Mouse (Mus musculus): ENCODE results near the gene Fam129c. TPM values are rescaled to one million over a fixed set of nuclear protein-coding genes. Genes with fewer than 3 reads are reported as not detected.

Fam129c gene
- polyA plus RNA-seq, 1 experiment from 2014 or later: 1.6 TPM

GRCm38 (mm10) chr8:71594324-71594722 lies 3.1 kb upstream of the Fam129c start:
- Histone ChIP-seq H3K36me3 (ENCODE audit: control insufficient read depth, insufficient read depth) (no peaks in the 10 kb centered on the region), H3K27me3 (ENCODE audit: control insufficient read depth, insufficient read depth, low read depth, low read length) (no peaks in the 10 kb centered on the region), H3K4me3 (ENCODE audit: low read depth, low read length) (no peak overlapping the region), H3K9me3 (replicated peaks; ENCODE audit: control insufficient read depth, low read length) (no peaks in the 10 kb centered on the region), H3K9ac (ENCODE audit: low read depth, low read length) (no peak overlapping the region), H3K4me2 (ENCODE audit: low read depth, low read length) (no peak overlapping the region), H3K27ac (ENCODE audit: low read length) (no peak overlapping the region), H3K4me1 (ENCODE audit: control insufficient read depth, low read depth, low read length) (peaks cover 22% of the 10 kb centered on the region)
- WGBS (ENCODE audit: insufficient replicate concordance): 71% methylated on average over 4 of the region's 4 CpGs
- ATAC-seq (ENCODE audit: low read depth): no peak

GRCm38 (mm10) chr8:71595862-71596261 lies 1.6 kb upstream of the Fam129c start:
- 9% methylated on average over 27 of the region's 27 CpGs for WGBS (ENCODE audit: insufficient replicate concordance)
- no peaks in the 10 kb centered on the region for H3K36me3 ChIP-seq (ENCODE audit: control insufficient read depth, insufficient read depth)
- H3K27me3 ChIP-seq (ENCODE audit: control insufficient read depth, insufficient read depth, low read depth, low read length): no peaks in the 10 kb centered on the region; the same call in none of the 2 replicates
- H3K9me3 ChIP-seq (replicated peaks; ENCODE audit: control insufficient read depth, low read length): no peaks in the 10 kb centered on the region
- H3K4me1 ChIP-seq (ENCODE audit: control insufficient read depth, low read depth, low read length): peaks cover 20% of the 10 kb centered on the region
- no peak overlapping the region for H3K27ac ChIP-seq (ENCODE audit: low read length)
- no peak overlapping the region for H3K4me2 ChIP-seq (ENCODE audit: low read depth, low read length)
- no peak overlapping the region for H3K9ac ChIP-seq (ENCODE audit: low read depth, low read length)
- H3K4me3 ChIP-seq (ENCODE audit: low read depth, low read length): no peak overlapping the region
- no peak for ATAC-seq (ENCODE audit: low read depth)

- no peaks in the 10 kb centered on the region for H3K9me3 ChIP-seq (replicated peaks; ENCODE audit: control insufficient read depth, low read length)
- peaks cover 3% of the 10 kb centered on the region for H3K27me3 ChIP-seq (ENCODE audit: control insufficient read depth, insufficient read depth, low read depth, low read length)
- no peaks in the 10 kb centered on the region for H3K36me3 ChIP-seq (ENCODE audit: control insufficient read depth, insufficient read depth)
- no peak for ATAC-seq (ENCODE audit: low read depth)
- no peak overlapping the region for H3K27ac ChIP-seq (ENCODE audit: low read length)
- 39% methylated on average over 6 of the region's 6 CpGs for WGBS (ENCODE audit: insufficient replicate concordance)
- H3K4me1 ChIP-seq (ENCODE audit: control insufficient read depth, low read depth, low read length): peaks cover 15% of the 10 kb centered on the region
- H3K4me2 ChIP-seq (ENCODE audit: low read depth, low read length): no peak overlapping the region
- H3K9ac ChIP-seq (ENCODE audit: low read depth, low read length): no peak overlapping the region
- H3K4me3 ChIP-seq (ENCODE audit: low read depth, low read length): no peak overlapping the region
These were observed 1.1 kb upstream of the Fam129c start for GRCm38 (mm10) chr8:71596384-71596783.

- ATAC-seq (ENCODE audit: low read depth): no peak
- H3K4me3 ChIP-seq (ENCODE audit: low read depth, low read length): no peak overlapping the region
These were observed 650 bp upstream of the Fam129c start for GRCm38 (mm10) chr8:71596798-71597197.

GRCm38 (mm10) chr8:71598375-71598774 lies 927 bp downstream of the Fam129c start:
- Histone ChIP-seq H3K9me3 (replicated peaks; ENCODE audit: control insufficient read depth, low read length) (no peaks in the 10 kb centered on the region), H3K36me3 (ENCODE audit: control insufficient read depth, insufficient read depth) (no peaks in the 10 kb centered on the region), H3K4me1 (ENCODE audit: control insufficient read depth, low read depth, low read length) (peaks cover 15% of the 10 kb centered on the region), H3K4me3 (ENCODE audit: low read depth, low read length) (no peak overlapping the region), H3K27ac (ENCODE audit: low read length) (no peak overlapping the region), H3K9ac (ENCODE audit: low read depth, low read length) (no peak overlapping the region), H3K4me2 (ENCODE audit: low read depth, low read length) (no peak overlapping the region), H3K27me3 (ENCODE audit: control insufficient read depth, insufficient read depth, low read depth, low read length) (peaks cover 23% of the 10 kb centered on the region)
- ATAC-seq (ENCODE audit: low read depth): no peak

More at GRCm38 (mm10) chr8:71596798-71597197, 650 bp upstream of the Fam129c start:
- Histone ChIP-seq H3K4me1 (ENCODE audit: control insufficient read depth, low read depth, low read length) (peaks cover 15% of the 10 kb centered on the region), H3K9me3 (replicated peaks; ENCODE audit: control insufficient read depth, low read length) (no peaks in the 10 kb centered on the region), H3K4me2 (ENCODE audit: low read depth, low read length) (no peak overlapping the region), H3K27ac (ENCODE audit: low read length) (no peak overlapping the region), H3K27me3 (ENCODE audit: control insufficient read depth, insufficient read depth, low read depth, low read length) (peaks cover 7% of the 10 kb centered on the region), H3K9ac (ENCODE audit: low read depth, low read length) (no peak overlapping the region), H3K36me3 (ENCODE audit: control insufficient read depth, insufficient read depth) (no peaks in the 10 kb centered on the region)
- 49% methylated on average over 4 of the region's 4 CpGs for WGBS (ENCODE audit: insufficient replicate concordance)

GRCm38 (mm10) chr8:71598841-71599240 lies 1.4 kb downstream of the Fam129c start:
- H3K4me2 ChIP-seq (ENCODE audit: low read depth, low read length): no peak overlapping the region
- H3K27me3 ChIP-seq (ENCODE audit: control insufficient read depth, insufficient read depth, low read depth, low read length): peaks cover 23% of the 10 kb centered on the region
- H3K36me3 ChIP-seq (ENCODE audit: control insufficient read depth, insufficient read depth): no peaks in the 10 kb centered on the region
- peaks cover 10% of the 10 kb centered on the region for H3K4me1 ChIP-seq (ENCODE audit: control insufficient read depth, low read depth, low read length)
- no peaks in the 10 kb centered on the region for H3K9me3 ChIP-seq (replicated peaks; ENCODE audit: control insufficient read depth, low read length)
- WGBS (ENCODE audit: insufficient replicate concordance): 75% methylated on average over 5 of the region's 5 CpGs
- H3K27ac ChIP-seq (ENCODE audit: low read length): no peak overlapping the region
- no peak overlapping the region for H3K4me3 ChIP-seq (ENCODE audit: low read depth, low read length)
- ATAC-seq (ENCODE audit: low read depth): no peak
- no peak overlapping the region for H3K9ac ChIP-seq (ENCODE audit: low read depth, low read length)

GRCm38 (mm10) chr8:71601939-71602665 lies 4.7 kb downstream of the Fam129c start:
- H3K4me3 ChIP-seq (ENCODE audit: low read depth, low read length): peak overlapping the region; percentile 16; the same call in 1 of the 2 replicates
- peaks cover 23% of the 10 kb centered on the region for H3K27me3 ChIP-seq (ENCODE audit: control insufficient read depth, insufficient read depth, low read depth, low read length)
- no peaks in the 10 kb centered on the region for H3K9me3 ChIP-seq (replicated peaks; ENCODE audit: control insufficient read depth, low read length)
- peak overlapping the region; percentile 35; the same call in 1 of the 2 replicates for H3K4me2 ChIP-seq (ENCODE audit: low read depth, low read length)
- H3K36me3 ChIP-seq (ENCODE audit: control insufficient read depth, insufficient read depth): no peaks in the 10 kb centered on the region
- WGBS (ENCODE audit: insufficient replicate concordance): 4% methylated on average over 65 of the region's 65 CpGs
- H3K9ac ChIP-seq (ENCODE audit: low read depth, low read length): no peak overlapping the region
- peaks cover 8% of the 10 kb centered on the region for H3K4me1 ChIP-seq (ENCODE audit: control insufficient read depth, low read depth, low read length)
- no peak overlapping the region for H3K27ac ChIP-seq (ENCODE audit: low read length)
- peak; percentile 23; the same call in 1 of the 2 replicates for ATAC-seq (ENCODE audit: low read depth)

GRCm38 (mm10) chr8:71602666-71603334 lies 5.4 kb downstream of the Fam129c start:
- Histone ChIP-seq H3K36me3 (ENCODE audit: control insufficient read depth, insufficient read depth) (no peaks in the 10 kb centered on the region), H3K4me2 (ENCODE audit: low read depth, low read length) (peak overlapping the region; percentile 35), H3K9ac (ENCODE audit: low read depth, low read length) (no peak overlapping the region), H3K4me1 (ENCODE audit: control insufficient read depth, low read depth, low read length) (peaks cover 8% of the 10 kb centered on the region), H3K27ac (ENCODE audit: low read length) (no peak overlapping the region), H3K4me3 (ENCODE audit: low read depth, low read length) (peak overlapping the region; percentile 16; the same call in 1 of the 2 replicates), H3K27me3 (ENCODE audit: control insufficient read depth, insufficient read depth, low read depth, low read length) (peaks cover 23% of the 10 kb centered on the region), H3K9me3 (replicated peaks; ENCODE audit: control insufficient read depth, low read length) (no peaks in the 10 kb centered on the region)
- ATAC-seq (ENCODE audit: low read depth): peak; percentile 81
- WGBS (ENCODE audit: insufficient replicate concordance): 9% methylated on average over 32 of the region's 32 CpGs

- no peak for ATAC-seq (ENCODE audit: low read depth)
- Histone ChIP-seq H3K9me3 (replicated peaks; ENCODE audit: control insufficient read depth, low read length) (no peaks in the 10 kb centered on the region), H3K4me2 (ENCODE audit: low read depth, low read length) (no peak overlapping the region), H3K36me3 (ENCODE audit: control insufficient read depth, insufficient read depth) (no peaks in the 10 kb centered on the region), H3K27me3 (ENCODE audit: control insufficient read depth, insufficient read depth, low read depth, low read length) (peaks cover 23% of the 10 kb centered on the region), H3K27ac (ENCODE audit: low read length) (no peak overlapping the region), H3K4me1 (ENCODE audit: control insufficient read depth, low read depth, low read length) (peaks cover 8% of the 10 kb centered on the region), H3K4me3 (ENCODE audit: low read depth, low read length) (no peak overlapping the region), H3K9ac (ENCODE audit: low read depth, low read length) (no peak overlapping the region)
- 51% methylated on average over 7 of the region's 7 CpGs for WGBS (ENCODE audit: insufficient replicate concordance)
These were observed 6.6 kb downstream of the Fam129c start for GRCm38 (mm10) chr8:71604021-71604420.
